Mouse (Mus musculus) kidney, embryonic 15.5 days (tissue): ENCODE measurements around the gene Mtus2. TPM values are rescaled to one million over a fixed set of nuclear protein-coding genes. Genes with fewer than 3 reads are reported as not detected.

Experiments used
- ATAC-seq: fragments of 200-750 bp; cut with Nextera tagmentation; replicated peaks from 2 replicates; pipeline ENCODE4 v1.8.0; 2017; ENCODE audit warnings: moderate TSS enrichment; ENCODE audit not compliant: low FRiP score
- H3K27ac ChIP-seq: fragments of 300-500 bp; sonication (generic); 2 replicates; pipeline ENCODE4 v1.5.1; 2015; ENCODE audit warnings: mild to moderate bottlenecking, inconsistent platforms
- H3K27me3 ChIP-seq: fragments of 300-500 bp; sonication (generic); 2 replicates; pipeline ENCODE4 v1.6.1; 2015; ENCODE audit warnings: inconsistent platforms
- H3K36me3 ChIP-seq: fragments of 300-500 bp; sonication (generic); 2 replicates; pipeline ENCODE4 v1.6.1; 2015; ENCODE audit warnings: inconsistent platforms
- H3K4me1 ChIP-seq: fragments of 300-500 bp; sonication (generic); 2 replicates; pipeline ENCODE4 v1.6.1; 2015; ENCODE audit warnings: inconsistent platforms
- H3K4me2 ChIP-seq: fragments of 300-500 bp; sonication (generic); 2 replicates; pipeline ENCODE4 v1.6.1; 2015; ENCODE audit warnings: moderate library complexity, mild to moderate bottlenecking, inconsistent platforms
- H3K4me3 ChIP-seq: fragments of 300-500 bp; sonication (generic); replicated peaks from 2 replicates; pipeline ENCODE4 v1.5.1; 2015; ENCODE audit warnings: mild to moderate bottlenecking, inconsistent platforms
- H3K9ac ChIP-seq: fragments of 300-500 bp; sonication (generic); 2 replicates; pipeline ENCODE4 v1.6.1; 2015; ENCODE audit warnings: mild to moderate bottlenecking, inconsistent platforms
- H3K9me3 ChIP-seq: fragments of 300-500 bp; sonication (generic); replicated peaks from 2 replicates; pipeline ENCODE4 v1.6.1; 2016; ENCODE audit warnings: inconsistent platforms
- WGBS: fragments of 180-500 bp; shearing (Covaris S2); methylation state at CpG from one replicate; pipeline ENCODE4 v1.1.7; 2015; ENCODE audit warnings: mixed read lengths; 5-methylcytosine and 5-hydroxymethylcytosine counted together
- polyA plus RNA-seq: library from polyadenylated mRNA; unstranded; fragments of >200 nt; fragmentation: Nextera tagmentation; extraction: Ambion mirVana; gene quantifications from 2 replicates; pipeline ENCODE4 v1.2.1, GENCODE M21; 2015

Mtus2 gene
- polyA plus RNA-seq, 1 experiment from 2014 or later: 3.6 TPM

DNA sequence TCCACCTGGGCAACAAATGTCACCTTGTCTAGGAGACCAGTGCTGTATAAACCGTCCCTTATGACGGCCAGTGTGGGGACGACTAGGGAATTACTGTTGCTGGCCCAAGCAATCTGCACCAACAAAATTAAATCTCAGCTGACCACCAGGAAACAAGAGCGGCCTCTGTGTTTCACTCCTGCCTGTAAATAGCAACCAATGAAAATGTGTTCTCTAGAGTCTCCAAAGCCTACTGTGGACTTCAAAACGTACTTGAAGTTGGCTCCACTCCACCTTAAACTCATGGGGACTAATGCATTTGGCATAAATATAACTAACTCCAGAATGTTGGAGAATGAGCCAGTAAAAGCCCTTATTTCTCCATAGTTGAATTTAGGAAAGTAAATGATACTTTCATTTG is 387.3 kb downstream of the Mtus2 start:
- Histone ChIP-seq H3K9me3 (no peaks in the 10 kb centered on the region), H3K9ac (no peak overlapping the region), H3K4me3 (no peak overlapping the region), H3K27ac (no peak overlapping the region), H3K4me2 (no peak overlapping the region), H3K36me3 (peaks cover 47% of the 10 kb centered on the region), H3K4me1 (peaks cover 17% of the 10 kb centered on the region), H3K27me3 (no peaks in the 10 kb centered on the region)
- WGBS: 67% methylated on average over 5 of the region's 5 CpGs
- no peak for ATAC-seq

DNA sequence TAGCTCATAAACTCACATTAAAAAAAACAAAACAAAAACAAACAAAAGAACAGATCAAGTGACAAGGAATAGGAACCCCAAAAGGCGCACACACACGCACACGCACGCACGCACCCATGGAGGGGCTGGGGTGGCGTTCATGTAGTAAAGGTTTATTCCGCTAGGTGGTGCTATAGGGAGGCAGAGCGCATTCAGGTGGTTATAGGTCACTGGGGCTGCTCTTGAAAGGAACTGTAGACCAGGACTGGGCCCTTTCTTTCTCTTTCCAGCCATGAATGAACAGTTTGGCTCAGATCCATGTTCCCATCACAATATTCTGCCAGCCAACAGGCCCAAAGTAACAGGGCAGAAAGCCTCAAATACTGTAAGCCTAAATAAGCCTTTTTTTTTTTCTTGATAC is 389.4 kb downstream of the Mtus2 start:
- no peak overlapping the region for H3K4me3 ChIP-seq
- H3K9ac ChIP-seq: no peak overlapping the region
- no peak overlapping the region for H3K27ac ChIP-seq
- peaks cover 21% of the 10 kb centered on the region for H3K4me1 ChIP-seq
- no peaks in the 10 kb centered on the region for H3K9me3 ChIP-seq
- H3K4me2 ChIP-seq: no peak overlapping the region
- no peak for ATAC-seq
- no peaks in the 10 kb centered on the region for H3K27me3 ChIP-seq
- peaks cover 49% of the 10 kb centered on the region for H3K36me3 ChIP-seq
- WGBS: 92% methylated on average over 8 of the region's 8 CpGs

DNA sequence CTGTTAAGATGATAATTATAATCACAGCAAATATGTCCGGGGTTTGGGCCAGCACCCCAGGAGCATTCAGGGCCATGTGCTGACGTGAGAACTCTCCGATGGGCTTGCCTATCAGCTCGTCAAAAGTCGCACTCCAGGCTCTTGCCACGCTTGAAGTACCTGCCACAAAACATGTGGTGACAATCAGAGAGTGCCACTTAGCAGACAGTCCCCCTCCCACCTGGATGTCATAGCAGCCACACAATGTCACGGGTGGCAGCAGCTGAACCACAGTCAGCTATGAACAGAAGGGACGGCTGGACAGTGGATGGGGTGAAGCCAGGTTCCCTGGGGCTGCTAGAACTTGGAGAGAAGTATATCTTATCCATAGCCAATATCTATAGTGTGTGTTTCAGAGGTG is 391.0 kb downstream of the Mtus2 start:
- Histone ChIP-seq H3K27ac (no peak overlapping the region), H3K9me3 (no peaks in the 10 kb centered on the region), H3K4me3 (no peak overlapping the region), H3K4me2 (no peak overlapping the region), H3K27me3 (no peaks in the 10 kb centered on the region), H3K36me3 (peaks cover 49% of the 10 kb centered on the region), H3K4me1 (peaks cover 8% of the 10 kb centered on the region), H3K9ac (no peak overlapping the region)
- 65% methylated on average over 8 of the region's 8 CpGs for WGBS
- ATAC-seq: no peak

DNA sequence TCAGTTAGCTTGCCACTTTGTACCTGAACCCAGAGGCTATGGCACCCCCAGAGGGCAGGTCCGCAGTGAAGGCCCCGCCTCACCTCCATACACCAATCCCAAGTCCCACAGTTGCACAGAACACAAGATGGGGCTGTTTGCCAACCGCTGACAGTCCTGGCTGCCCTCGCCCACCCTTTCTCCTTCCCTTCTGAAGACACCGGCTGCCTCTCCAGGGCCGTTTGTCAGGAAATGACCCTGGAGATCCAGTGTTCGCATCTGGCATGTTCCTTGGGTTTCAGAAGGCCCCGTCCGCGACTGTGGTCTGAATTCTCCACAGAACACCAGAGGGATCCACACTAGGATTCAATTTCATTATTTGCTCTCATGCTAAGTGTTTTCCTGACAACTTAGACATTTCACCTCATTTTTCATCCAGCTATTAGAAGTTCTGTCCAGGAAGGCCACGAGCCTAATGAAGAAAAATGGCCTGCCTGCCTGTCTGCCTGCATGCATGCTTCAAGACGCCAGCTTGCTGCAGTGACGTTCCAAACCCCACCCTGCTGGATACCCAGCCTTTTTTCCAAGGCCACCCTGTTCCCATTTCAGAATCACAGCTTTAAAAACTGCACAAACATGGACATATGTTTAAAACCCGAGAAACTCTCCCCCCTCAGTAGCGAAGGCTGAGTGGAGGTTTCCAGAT is 392.3 kb downstream of the Mtus2 start:
- Histone ChIP-seq H3K4me1 (peaks cover 14% of the 10 kb centered on the region), H3K4me3 (no peak overlapping the region), H3K27ac (no peak overlapping the region), H3K9ac (no peak overlapping the region), H3K9me3 (no peaks in the 10 kb centered on the region), H3K36me3 (peaks cover 40% of the 10 kb centered on the region), H3K4me2 (no peak overlapping the region), H3K27me3 (no peaks in the 10 kb centered on the region)
- 51% methylated on average over 15 of the region's 15 CpGs for WGBS
- ATAC-seq: peak; percentile 49; the same call in 1 of the 2 replicates

DNA sequence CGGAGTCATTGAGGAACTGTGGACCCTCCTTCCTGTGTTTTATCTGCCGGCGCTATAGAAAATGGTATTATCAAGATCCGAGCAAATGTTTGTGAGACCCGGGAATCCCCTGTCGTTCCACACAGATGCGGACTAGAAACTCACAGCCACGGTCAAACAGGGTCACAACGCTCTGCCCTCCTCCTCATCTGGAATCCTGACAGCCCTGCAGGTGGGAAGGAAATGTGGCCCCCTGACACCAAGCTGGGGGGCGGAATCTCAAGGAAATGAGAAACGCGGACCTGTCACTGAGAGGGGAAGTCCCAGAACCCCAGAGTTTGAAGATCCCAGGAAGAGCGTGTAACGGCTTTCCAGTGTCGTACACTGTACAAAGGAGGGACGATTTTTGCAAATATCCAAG is 396.3 kb downstream of the Mtus2 start:
- no peak overlapping the region for H3K4me2 ChIP-seq
- 63% methylated on average over 16 of the region's 16 CpGs for WGBS
- no peaks in the 10 kb centered on the region for H3K9me3 ChIP-seq
- ATAC-seq: no peak
- H3K9ac ChIP-seq: no peak overlapping the region
- peaks cover 10% of the 10 kb centered on the region for H3K36me3 ChIP-seq
- peak overlapping the region; percentile 11; the same call in 1 of the 2 replicates for H3K27ac ChIP-seq
- H3K4me3 ChIP-seq: no peak overlapping the region
- no peaks in the 10 kb centered on the region for H3K27me3 ChIP-seq
- H3K4me1 ChIP-seq: peaks cover 18% of the 10 kb centered on the region

DNA sequence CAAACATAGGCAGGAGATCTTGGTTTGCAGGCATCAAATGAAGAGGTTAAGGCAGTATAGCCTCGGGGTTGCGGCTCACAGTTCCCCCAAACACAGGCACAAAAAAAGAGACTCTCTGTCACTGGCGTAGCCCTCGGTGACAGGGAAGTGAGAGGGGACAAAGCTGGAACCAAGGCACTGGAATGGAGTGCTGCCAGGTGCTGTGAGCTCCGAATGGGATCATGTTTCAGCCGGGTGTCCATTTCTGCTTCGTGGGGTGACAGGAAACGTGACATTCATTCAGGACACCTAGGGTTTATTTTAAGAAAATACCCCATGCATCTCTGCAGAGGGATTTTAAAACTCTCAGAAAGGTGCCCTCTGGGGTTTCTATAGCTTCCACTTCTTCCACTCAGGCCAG is 397.4 kb downstream of the Mtus2 start:
- H3K9me3 ChIP-seq: no peaks in the 10 kb centered on the region
- no peak overlapping the region for H3K9ac ChIP-seq
- H3K36me3 ChIP-seq: peaks cover 12% of the 10 kb centered on the region
- no peak overlapping the region for H3K4me2 ChIP-seq
- peaks cover 18% of the 10 kb centered on the region for H3K4me1 ChIP-seq
- no peaks in the 10 kb centered on the region for H3K27me3 ChIP-seq
- 0 out of 2 replicates have a peak overlapping the region, but pooled peaks have one; percentile 3 for H3K27ac ChIP-seq
- no peak overlapping the region for H3K4me3 ChIP-seq
- 47% methylated on average over 8 of the region's 8 CpGs for WGBS
- no peak for ATAC-seq

DNA sequence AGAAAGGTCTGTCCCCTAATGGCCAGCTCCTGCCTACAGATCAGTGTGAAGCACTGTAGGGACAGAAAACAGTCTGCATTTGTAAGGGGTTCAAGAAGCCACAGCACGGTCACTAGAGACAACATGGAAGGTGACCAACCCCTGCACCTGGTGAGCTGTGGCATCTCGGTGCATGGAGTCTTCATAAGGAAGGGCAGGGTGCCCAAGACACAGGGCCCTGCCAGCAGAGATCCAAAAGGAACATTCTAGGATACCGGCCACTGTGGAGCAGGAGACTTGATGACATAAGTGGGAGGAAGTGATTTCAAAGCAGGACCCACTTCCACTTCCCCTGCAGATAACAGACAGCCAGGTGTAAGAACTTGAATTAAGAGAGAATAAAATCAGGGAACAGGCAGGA is 398.7 kb downstream of the Mtus2 start:
- no peaks in the 10 kb centered on the region for H3K9me3 ChIP-seq
- 88% methylated on average over 3 of the region's 3 CpGs for WGBS
- peaks cover 19% of the 10 kb centered on the region for H3K4me1 ChIP-seq
- H3K4me3 ChIP-seq: no peak overlapping the region
- H3K27ac ChIP-seq: no peak overlapping the region
- no peak for ATAC-seq
- no peak overlapping the region for H3K9ac ChIP-seq
- H3K4me2 ChIP-seq: no peak overlapping the region
- H3K27me3 ChIP-seq: no peaks in the 10 kb centered on the region
- H3K36me3 ChIP-seq: peaks cover 9% of the 10 kb centered on the region

DNA sequence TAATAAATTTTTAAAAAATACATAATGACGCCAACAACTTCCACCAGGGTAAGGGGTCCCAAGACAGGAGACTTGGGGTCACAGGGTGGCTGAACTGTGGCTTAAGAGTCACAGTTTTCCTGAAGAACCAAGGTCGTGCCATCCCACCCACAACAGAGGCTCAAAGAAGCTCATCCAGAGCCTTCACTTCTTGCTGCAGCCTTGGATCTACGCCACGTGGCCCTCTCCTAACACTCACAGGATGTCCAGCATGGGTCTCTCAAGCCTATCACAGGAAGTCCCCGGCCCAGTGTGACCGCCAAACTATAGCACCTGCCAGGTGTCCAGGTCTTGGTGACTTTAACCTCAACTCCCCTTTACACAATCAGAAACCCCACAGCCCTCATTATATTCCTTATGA is 400.0 kb downstream of the Mtus2 start:
- H3K4me3 ChIP-seq: no peak overlapping the region
- no peak for ATAC-seq
- H3K4me2 ChIP-seq: no peak overlapping the region
- peaks cover 2% of the 10 kb centered on the region; the same call in 1 of the 2 replicates for H3K36me3 ChIP-seq
- H3K9ac ChIP-seq: no peak overlapping the region
- no peaks in the 10 kb centered on the region for H3K9me3 ChIP-seq
- peaks cover 32% of the 10 kb centered on the region for H3K4me1 ChIP-seq
- WGBS: 94% methylated on average over 6 of the region's 6 CpGs
- H3K27me3 ChIP-seq: no peaks in the 10 kb centered on the region
- H3K27ac ChIP-seq: no peak overlapping the region

DNA sequence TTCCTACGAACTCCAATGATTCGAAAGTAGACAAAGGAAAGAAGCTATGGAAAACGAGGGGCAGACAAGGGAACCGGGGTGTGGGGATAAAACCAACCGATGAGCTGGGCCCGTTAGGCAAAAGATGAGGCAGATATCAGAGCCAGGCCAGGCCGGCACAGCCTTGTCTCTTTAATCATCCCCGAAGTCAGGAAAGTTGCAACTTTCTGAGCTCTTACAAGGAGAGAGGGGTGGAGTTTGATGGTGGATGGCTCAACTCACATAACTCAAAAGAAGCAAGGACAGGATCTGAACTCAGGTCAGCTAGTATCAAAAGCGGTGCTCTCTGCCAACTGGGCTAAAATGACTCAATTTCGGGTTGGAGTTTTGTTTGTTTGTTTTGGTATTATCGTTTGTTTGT is 402.0 kb downstream of the Mtus2 start:
- no peak for ATAC-seq

DNA sequence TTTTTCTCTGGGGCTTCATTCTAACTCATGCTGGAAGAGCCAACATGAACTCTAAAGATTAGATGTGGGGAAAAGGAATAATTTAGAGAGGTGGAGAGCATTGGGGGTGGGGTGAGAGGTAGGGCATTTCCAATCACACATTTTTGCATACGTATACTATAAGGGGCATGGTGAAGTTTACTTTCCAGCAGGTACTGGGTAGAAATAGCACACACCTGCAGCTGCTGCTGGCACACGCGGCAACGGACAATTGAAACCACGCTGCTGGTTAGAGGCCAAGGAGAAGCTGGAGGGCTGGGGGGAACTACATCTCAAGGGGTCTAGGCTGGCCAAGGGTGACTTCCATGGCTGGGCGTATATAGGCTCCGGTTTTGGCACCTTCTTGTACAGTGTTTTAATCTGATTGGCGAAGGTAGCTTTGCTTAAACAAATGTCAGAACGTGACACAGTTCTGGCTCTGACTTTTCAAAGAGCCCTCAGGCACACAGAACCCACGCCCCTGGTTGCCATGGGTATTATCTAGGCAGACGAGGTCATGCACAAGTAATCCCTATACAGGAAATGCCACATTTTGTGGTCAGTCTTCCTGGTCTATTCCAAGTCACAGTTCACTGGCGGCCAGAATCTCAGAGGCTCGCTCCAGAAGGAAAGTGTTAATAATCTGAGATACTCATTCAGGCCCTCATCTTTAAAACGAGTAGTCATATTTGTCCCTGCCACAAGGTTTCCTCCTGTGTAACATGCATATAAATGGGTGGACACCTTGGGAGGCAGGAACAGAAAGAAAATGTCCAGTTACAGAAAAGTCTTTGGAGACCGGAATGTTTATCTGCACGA is 404.0 kb downstream of the Mtus2 start:
- H3K36me3 ChIP-seq: peaks cover 6% of the 10 kb centered on the region; the same call in 1 of the 2 replicates
- H3K9me3 ChIP-seq: no peaks in the 10 kb centered on the region
- H3K27ac ChIP-seq: peak overlapping the region; percentile 81
- WGBS: 62% methylated on average over 16 of the region's 16 CpGs
- ATAC-seq: peak; percentile 75
- no peak overlapping the region for H3K4me3 ChIP-seq
- no peaks in the 10 kb centered on the region for H3K27me3 ChIP-seq
- peak overlapping the region; percentile 29 for H3K4me2 ChIP-seq
- no peak overlapping the region for H3K9ac ChIP-seq
- peaks cover 31% of the 10 kb centered on the region for H3K4me1 ChIP-seq

More for the DNA sequence above, 402.0 kb downstream of the Mtus2 start:
- no peak overlapping the region for H3K4me3 ChIP-seq
- no peak overlapping the region for H3K9ac ChIP-seq
- peaks cover 37% of the 10 kb centered on the region for H3K4me1 ChIP-seq
- 91% methylated on average over 11 of the region's 11 CpGs for WGBS
- peaks cover 2% of the 10 kb centered on the region; the same call in 1 of the 2 replicates for H3K36me3 ChIP-seq
- H3K27ac ChIP-seq: no peak overlapping the region
- H3K9me3 ChIP-seq: no peaks in the 10 kb centered on the region
- no peak overlapping the region for H3K4me2 ChIP-seq
- H3K27me3 ChIP-seq: no peaks in the 10 kb centered on the region

DNA sequence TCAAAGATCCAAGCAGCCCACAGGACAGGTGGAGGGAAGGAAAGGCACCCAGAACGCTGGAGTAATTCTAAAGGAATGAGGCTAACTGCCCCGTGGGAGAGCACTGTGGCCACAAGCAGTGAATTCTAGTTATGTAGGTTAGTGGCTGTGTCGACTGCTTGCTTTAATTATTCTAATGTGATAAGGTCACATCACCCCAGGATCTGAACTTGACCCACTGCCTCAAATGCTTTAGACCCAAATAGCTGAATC is 404.6 kb downstream of the Mtus2 start:
- no peak for ATAC-seq
- 41% methylated on average over 3 of the region's 3 CpGs for WGBS
- no peak overlapping the region for H3K4me2 ChIP-seq

DNA sequence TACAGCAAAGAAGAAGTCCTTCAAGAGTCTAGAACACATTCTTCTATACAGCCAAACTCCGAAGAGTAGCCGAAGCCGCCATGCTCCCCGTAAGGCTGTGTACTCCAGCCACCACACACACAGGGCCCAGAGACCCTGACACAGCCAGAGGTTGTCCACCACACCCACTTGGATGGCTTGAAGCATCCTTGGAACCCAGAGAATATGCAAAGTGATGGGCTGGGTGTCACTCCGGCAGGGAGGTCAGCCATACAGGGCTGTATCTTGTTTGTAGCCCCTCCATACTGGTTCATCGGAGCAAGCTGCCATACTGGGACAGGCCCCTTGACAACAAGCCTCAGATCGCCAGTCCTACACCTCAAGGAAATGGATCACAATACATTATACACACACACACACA is 405.2 kb downstream of the Mtus2 start:
- H3K27me3 ChIP-seq: no peaks in the 10 kb centered on the region
- 96% methylated on average over 7 of the region's 7 CpGs for WGBS
- peaks cover 35% of the 10 kb centered on the region for H3K4me1 ChIP-seq
- H3K4me3 ChIP-seq: no peak overlapping the region
- no peak overlapping the region for H3K4me2 ChIP-seq
- peaks cover 6% of the 10 kb centered on the region; the same call in 1 of the 2 replicates for H3K36me3 ChIP-seq
- no peak for ATAC-seq
- peak overlapping the region; percentile 81 for H3K27ac ChIP-seq
- H3K9me3 ChIP-seq: no peaks in the 10 kb centered on the region
- H3K9ac ChIP-seq: no peak overlapping the region

More for the DNA sequence above, 404.6 kb downstream of the Mtus2 start:
- Histone ChIP-seq H3K9me3 (no peaks in the 10 kb centered on the region), H3K36me3 (peaks cover 6% of the 10 kb centered on the region; the same call in 1 of the 2 replicates), H3K4me3 (no peak overlapping the region), H3K9ac (no peak overlapping the region), H3K27me3 (no peaks in the 10 kb centered on the region), H3K27ac (peak overlapping the region; percentile 81), H3K4me1 (peaks cover 35% of the 10 kb centered on the region)
